Mouse (Mus musculus) neural tube, embryonic 10.5 days (tissue): ENCODE data around the gene Slco2a1.

Experiments used
- DNase-seq: peaks from one replicate; pipeline ENCODE4 v3.0.0-alpha.2; 2017; ENCODE audit warnings: low spot score; ENCODE audit errors: extremely low spot score

Gene Slco2a1

DNA sequence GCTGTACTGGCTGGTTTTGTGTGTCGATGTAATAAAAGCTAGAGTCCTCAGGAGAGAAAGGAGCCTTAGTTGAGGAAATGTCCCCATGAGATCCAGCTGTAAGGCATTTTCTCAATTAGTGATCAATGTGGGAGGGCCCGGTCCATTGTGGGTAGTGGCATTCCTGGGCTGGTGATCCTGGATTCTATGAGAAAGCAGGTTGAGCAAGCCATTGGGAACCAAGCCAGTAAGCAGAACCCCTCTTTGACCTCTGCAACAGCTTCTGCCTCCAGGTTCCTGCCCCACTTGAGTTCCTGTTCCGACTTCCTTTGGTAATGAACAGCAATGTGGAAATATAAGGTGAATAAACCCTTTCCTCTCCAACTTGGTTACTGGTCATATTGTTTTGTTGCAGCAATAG lies 6.1 kb upstream of the Slco2a1 start:
- no peak for DNase-seq

GRCm38 (mm10) chr9:102985111-102985510 lies 3.4 kb upstream of the Slco2a1 start:
- DNase-seq = no peak

- no peak for DNase-seq
Observed at GRCm38 (mm10) chr9:102985939-102986338, 2.6 kb upstream of the Slco2a1 start.

DNA sequence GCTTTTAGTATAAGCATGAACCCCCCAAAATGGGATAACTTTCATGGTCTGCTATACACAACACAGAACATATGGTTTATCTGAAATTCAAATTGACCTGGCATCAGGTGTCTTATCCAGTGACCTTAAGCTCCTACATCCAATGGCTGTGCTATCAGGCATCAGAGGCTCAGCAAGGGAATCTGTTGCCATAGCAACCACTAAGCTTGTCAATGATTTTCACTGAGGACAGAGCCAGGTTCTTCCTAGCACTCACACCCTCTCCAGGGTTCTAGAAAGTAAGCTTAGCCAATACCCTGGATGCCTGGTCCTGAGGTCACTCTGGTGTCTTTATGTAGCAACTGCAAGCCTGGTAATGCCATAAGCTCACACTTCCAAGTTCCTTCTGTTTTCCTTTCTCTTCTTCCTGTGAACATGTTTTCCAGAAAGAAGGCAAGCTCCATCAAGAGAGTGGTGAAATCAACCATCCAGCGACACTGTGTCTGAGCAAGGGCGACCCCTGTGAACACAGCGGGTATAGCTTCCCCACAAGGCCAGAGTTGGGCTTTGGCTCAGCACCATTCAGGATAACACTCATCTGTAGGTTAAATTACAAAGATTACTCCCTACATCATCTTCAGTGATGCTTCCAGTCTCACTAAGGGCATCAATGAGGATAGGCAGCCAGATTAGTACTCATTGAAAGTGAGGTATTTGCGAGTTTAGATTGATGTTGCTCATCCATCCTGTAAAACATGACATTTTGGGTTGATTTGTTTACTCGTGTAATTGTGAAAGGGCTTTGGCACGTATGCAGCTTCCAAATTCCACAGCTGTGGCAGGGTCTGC lies 2.0 kb downstream of the Slco2a1 start:
- no peak for DNase-seq

DNA sequence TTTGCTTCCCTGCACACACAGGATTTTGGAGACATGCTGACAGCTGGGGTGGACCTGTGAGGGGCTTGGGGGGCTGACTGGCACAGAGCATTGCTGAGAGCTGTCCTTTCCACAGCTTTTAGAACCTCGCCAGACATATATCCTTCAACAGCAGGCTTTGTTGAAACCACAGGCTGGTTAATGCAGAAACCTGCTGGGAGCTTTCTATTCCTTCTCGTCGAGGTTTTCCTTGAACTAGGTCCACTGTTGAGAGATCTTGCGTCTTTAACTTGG lies 2.6 kb downstream of the Slco2a1 start:
- DNase-seq = no peak

DNA sequence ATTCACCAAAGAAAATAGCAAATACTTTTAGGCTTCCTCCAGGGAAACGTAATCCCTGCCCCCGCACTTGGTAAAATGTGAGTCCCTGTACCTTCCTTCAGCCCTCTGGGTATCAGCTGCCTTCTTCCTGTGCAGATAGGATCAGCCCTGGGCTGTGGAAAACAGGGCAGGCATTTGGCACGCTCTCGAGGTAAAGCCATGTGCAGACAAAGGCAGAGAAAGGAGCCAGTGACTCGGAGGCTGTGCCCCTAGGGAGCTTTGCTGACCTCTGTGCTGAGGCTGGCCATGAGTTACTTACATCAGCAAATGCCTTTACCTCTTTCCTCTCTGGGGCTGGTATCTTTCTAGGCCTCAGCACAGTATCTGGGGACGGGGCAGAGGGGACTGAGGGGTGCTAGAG lies 4.4 kb downstream of the Slco2a1 start:
- DNase-seq = peak; percentile 37

GRCm38 (mm10) chr9:102993764-102994163 lies 5.3 kb downstream of the Slco2a1 start:
- no peak for DNase-seq

- no peak for DNase-seq
Observed at GRCm38 (mm10) chr9:102995800-102996635, 7.5 kb downstream of the Slco2a1 start.

DNA sequence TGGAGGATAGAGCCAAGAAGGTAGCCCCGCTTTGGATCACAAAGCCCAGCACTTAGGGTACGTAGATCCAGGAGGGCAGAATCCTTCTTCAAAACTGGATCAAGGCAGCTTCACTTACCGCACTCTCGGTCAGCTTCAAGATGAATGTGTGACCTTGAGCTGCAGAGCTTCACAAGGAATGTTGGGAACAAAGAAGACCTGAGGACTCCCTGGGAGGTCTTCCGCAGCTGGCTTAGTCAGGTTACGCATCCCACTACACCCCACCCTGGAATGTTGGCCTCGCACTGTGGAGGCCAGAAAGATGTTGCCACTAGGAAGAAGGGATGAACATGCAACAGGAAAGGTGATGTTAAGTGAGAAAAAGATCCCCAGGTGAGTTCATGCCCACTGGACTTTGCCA lies 11.9 kb downstream of the Slco2a1 start:
- no peak for DNase-seq

GRCm38 (mm10) chr9:103004343-103004742 lies 15.8 kb downstream of the Slco2a1 start:
- no peak for DNase-seq

DNA sequence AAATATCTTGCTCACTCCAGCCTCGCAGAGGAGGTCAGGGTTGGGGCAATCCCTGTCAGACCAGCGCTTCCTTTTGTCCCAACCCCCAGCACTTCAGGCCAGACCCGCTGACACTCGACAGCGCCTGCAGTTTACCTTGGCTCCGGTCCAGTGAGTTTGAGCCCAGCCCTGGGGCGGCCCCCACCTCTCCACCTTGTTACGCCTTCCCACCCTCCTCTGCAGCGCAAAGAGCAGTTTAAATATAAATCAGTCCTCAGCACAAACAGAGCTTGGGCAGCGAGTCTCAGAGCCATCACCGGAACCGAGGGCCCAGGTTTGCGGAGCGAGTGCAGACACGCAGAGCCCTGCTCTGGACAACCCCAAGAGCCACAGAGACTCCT lies 19.2 kb downstream of the Slco2a1 start:
- no peak for DNase-seq

- DNase-seq = peak; percentile 52
Observed at GRCm38 (mm10) chr9:103008079-103008855, 19.8 kb downstream of the Slco2a1 start.

- no peak for DNase-seq
Observed at GRCm38 (mm10) chr9:103010161-103010560, 21.6 kb downstream of the Slco2a1 start.

DNA sequence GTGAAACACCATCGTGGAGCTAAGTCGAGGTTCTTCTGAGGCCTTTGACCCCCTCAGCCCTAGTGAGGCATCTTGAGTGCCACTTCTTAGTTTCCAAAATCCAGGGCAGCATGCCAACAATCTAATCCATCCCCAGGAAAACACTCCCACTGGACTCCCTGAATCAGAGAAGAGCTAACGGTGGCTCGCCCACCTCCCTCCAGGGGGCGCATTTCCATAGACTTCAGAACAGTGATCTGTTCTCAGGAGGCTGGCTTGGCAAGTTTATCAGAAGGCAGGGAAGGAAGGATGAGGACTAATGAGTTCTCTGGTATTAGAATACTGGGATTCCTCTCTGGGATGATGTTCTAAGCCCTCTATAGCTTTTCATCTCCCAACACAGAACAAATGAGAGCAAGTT lies 24.9 kb downstream of the Slco2a1 start:
- peak; percentile 48 for DNase-seq

- no peak for DNase-seq
Observed at GRCm38 (mm10) chr9:103014686-103015085, 26.2 kb downstream of the Slco2a1 start.

- no peak for DNase-seq
Observed at GRCm38 (mm10) chr9:103024116-103024515, 35.6 kb downstream of the Slco2a1 start.

DNA sequence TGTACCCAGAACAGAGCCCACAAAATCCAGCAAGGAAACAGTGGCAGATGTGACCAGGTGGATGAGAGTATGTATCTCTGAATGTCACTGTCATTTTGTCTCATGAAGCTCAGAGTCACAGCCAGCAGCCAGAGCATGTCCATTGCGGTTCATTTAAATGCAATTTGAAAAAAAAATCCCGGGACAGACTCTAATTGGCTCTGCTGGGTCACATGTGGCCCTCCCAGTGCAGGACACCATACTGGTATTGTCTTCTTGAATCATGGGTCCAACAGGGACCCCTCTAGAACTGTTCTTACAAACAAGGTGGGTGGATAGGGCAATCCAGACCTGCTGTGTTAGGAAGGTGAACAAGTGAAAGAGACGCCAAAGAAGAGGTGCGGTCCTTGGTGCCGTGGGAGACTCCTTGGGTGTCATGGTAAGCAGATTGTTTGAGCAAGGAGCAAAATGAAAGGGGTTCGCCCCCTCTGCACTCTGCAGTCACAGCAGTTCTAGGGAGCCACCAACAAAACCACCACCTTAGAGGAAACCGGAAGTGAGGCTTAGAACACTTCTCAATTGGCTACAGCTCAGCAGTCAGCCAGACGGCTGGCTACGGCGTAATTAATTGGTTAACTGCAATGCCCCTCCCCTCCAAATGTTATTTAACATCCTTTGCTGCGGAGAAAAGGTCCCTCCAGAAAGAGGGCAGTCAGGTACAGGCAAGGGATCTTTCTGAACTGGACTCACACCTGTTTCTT lies 38.8 kb downstream of the Slco2a1 start:
- DNase-seq = no peak

DNA sequence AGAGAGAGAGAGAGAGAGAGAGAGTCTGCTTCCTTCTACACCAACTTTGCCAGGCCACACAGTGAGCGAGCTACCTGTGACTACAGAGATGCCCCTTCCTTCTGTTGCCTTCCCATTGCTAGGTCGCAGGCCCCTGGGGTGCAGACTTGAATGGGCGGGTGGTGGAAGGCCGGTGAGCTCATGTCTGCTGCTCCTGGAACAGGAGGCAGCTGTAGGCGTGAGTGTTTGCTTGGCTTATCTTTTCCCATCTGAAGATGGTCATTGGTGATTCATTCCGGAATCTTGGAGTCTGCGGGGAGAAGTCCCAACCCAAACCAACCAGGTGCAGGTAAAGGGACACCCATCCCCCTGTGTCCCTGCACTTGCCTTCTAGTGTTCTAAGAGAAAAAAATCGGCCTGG lies 40.5 kb downstream of the Slco2a1 start:
- no peak for DNase-seq

DNA sequence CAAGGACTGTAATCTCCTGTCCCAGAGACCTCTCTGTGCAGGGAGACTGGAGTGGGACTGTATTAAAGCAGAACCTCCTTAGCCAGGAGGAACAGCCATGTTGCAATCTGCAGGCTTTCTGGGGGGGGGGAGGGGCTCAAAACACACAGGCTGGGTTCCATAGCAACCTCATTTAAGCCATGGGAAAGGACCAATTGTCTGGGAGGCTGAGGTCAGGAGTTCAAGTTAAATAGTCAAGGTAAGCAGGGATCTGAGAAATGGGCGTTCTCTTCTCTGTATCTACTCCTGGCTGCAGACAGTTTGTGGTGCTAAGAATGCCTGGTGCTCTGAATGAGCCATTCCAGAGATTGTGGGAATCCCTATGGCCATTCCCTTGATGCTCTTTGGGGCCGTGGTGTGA lies 41.5 kb downstream of the Slco2a1 start:
- DNase-seq = no peak

- DNase-seq = no peak
Observed at GRCm38 (mm10) chr9:103031211-103031610, 42.7 kb downstream of the Slco2a1 start.

GRCm38 (mm10) chr9:103032193-103032592 lies 43.7 kb downstream of the Slco2a1 start:
- DNase-seq = no peak
